Mouse (Mus musculus) right cerebral cortex, postnatal 36 days (tissue): ENCODE measurements around the gene B4gat1.
"Not testable (repeated sequence)": the region's sequence is repeated elsewhere in the genome, so short reads cannot be mapped to it uniquely, and the experiment has no call there.

Experiments used
- DNase-seq, 2 experiments: peaks; one replicate each; pipeline ENCODE4 v3.0.0; 2022; ENCODE audit warnings: low spot score in 2 of 2, mixed read lengths in 1 of 2

Gene B4gat1

DNA sequence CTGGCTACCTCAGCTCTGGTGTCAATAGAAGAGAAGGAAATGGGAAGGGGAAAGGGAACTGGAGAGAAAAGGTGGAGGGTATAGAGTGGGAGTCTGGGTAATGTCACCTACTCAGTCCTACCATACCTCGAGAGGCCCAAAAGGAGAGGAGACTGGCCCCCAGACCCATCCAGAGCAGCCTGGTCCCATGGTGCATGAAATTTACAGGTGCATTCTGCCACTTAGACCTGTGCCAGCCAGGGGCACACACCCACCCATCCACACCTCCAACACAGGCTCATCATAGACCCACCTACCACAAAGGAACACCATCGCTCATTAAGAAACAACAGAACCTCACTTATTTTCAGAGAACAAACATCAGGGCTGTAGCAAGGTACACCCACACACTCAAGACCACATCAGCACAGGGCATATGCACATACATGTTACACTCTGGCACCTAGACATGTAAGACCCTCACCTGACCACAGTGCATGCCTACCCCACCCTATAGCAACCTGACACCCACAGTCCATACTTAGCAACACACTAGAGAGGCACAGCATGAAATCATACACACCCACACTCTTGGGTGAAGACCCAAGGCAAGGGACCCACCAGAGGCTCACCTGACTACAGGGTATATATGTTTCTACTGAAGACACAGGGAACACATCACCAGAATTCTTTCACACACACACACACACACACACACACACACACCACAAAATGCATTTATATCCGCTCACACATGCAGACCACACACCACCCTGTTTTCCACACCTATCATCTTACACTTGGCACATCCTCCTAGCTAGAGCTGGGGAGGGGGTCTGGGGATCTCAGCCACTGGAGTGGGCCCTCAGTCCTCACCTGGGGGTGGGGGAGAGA lies 45.6 kb downstream of the B4gat1 start:
- DNase-seq: no peak

DNA sequence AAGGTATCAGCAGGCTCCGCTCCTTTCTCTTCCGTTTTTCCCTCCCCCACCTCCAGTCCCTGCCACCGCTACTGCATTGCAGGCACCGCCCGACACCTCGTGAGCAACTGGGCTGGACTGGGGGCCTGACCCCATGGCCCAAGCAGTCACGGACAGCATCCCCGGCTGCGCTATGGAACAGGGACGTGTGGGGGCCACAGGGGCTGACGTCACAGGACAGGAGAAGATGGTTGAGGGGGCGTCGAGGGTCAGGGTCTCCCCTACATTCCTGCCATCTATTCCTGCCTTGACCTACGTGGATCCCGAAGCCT lies 46.2 kb downstream of the B4gat1 start:
- no peak for DNase-seq

DNA sequence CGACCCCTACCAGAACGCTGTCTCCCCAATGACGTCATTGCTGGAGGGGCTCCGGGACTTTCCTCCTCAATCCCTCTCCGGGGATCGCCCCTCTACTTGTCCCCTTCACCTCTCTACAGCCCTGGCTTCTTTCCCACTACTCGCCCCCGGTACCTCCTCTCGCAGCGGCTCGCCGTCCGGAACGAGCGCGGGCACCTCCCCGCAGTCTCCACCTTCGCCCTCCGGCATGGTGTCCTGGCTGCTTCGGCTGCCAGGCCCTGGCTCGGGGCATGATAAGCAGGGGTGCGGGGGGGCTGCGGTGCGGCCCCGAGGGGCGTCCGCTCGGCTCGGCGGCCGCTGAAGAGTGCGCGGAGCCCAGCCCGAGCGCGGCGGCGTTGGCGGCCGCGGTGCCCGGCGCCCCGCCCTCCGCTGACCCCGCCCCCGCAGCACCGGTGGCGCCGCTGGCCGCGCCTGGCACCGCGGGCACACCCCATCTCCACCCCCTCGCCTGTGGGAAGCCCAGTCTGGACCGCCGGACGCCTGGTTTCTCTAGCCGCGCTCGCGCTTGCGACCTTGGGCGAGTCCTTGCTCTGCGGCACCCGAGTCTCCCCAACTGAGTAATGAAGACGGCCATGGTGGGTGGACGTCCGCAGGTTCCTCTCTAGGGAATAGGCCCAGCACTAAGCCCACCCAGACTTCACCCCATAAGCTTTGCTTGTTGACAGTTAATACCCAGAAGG lies 46.7 kb downstream of the B4gat1 start, which contains the start of gene Tmem151a:
TSS of gene Tmem151a (minus strand) at position 387 of the 719 bp plus-strand sequence.
- DNase-seq: no peak

DNA sequence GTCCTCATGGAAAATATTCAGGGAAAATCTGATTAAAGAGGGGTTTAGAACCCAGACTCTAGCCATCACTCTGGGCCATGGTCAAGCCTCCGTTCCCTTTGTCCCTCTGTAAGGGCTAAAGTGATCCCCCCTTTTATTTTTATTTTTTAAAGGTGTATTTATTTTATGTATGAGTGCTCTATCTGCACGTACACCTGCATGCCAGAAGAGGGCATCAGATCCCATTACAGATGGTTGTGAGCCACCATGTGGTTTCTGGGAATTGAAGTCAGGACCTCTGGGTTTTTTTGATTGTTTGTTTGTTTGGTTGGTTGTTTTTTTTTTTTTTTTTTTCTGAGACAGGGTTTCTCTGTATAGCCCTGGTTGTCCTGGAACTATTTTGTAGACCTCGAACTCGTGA lies 47.9 kb downstream of the B4gat1 start:
- not testable (repeated sequence) for DNase-seq

DNA sequence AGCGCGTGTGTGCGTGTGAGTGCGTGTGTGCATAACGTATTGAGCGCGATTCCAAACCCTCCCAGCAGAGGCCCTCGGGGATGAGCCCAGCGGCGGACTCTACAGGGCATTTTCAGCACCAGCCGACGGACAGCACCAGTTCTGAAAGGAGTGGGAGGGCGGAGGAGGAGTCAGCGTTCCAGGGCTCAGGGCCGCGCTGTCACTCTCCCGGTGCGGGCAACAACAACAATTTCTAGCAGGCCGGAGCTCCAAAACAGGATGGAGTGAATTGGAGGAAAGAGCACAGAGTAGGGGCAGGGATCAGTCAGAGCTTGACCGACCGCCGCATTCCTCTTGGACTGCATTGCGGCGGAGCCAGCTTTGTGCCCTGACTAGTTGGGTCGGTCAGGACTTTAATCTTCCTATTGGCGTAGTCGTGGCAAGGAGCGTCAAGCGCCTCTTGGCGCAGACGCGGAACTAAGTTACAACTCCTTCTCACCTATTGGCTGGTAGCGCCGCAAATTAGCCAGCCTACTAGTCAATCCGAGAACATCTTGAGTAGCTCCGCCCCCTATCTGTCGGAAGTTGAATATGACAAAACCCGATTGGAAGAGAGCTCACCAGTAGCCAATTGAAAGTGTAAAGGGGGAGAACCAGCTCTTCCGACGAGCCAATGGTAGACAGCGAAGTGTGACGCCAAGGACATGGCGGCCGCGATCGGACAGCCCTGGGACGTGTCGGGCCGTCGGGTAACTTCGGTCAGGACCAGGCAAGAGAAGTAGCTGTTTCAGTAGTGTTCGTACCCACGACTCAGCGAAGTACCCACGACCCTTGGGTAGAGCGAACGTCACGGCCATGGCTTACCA lies 49.5 kb downstream of the B4gat1 start, which contains the start of gene Yif1a:
TSS of gene Yif1a (plus strand) at position 655 of the 845 bp plus-strand sequence.
- peak; percentile 95 to 98 for DNase-seq

DNA sequence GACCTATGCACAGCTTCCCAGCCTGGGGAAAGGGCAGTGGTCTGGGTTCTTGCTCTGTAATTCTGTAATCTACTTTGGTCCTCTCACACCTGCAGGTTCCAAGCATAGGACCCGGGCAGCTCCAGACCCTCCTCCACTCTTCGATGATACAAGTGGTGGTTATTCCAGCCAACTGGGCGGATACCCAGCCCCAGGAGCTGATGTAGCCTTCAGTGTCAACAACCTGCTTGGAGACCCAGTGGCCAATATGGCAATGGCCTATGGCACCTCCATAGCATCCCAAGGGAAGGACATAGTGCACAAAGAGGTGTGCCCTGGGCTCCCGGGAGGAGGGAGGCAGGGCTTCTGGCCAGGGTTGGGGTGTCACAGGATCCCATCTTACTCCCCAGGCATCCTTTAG lies 50.7 kb downstream of the B4gat1 start:
- no peak for DNase-seq
